Mouse (Mus musculus) heart, embryonic 10.5 days (tissue): Measurements from ENCODE around the gene Upk1b. TPM values are rescaled to one million over a fixed set of nuclear protein-coding genes. Genes with fewer than 3 reads are reported as not detected.

Experiments used
- DNase-seq: peaks from one replicate; pipeline ENCODE4 v3.0.0-alpha.2; 2017; ENCODE audit warnings: low spot score
- H3K27ac ChIP-seq: fragments of 300-500 bp; sonication (generic); 2 replicates; pipeline ENCODE4 v1.5.1; 2016; ENCODE audit warnings: mild to moderate bottlenecking
- H3K27me3 ChIP-seq: fragments of 300-500 bp; sonication (generic); 2 replicates; pipeline ENCODE4 v1.6.1; 2016; ENCODE audit warnings: mild to moderate bottlenecking; ENCODE audit not compliant: poor library complexity, insufficient read depth, severe bottlenecking
- H3K36me3 ChIP-seq: fragments of 300-500 bp; sonication (generic); 2 replicates; pipeline ENCODE4 v1.6.1; 2016; ENCODE audit warnings: mild to moderate bottlenecking, moderate library complexity
- H3K4me1 ChIP-seq: fragments of 300-500 bp; sonication (generic); 2 replicates; pipeline ENCODE4 v1.6.1; 2016; ENCODE audit warnings: mild to moderate bottlenecking
- H3K4me3 ChIP-seq: fragments of 300-500 bp; sonication (generic); 2 replicates; pipeline ENCODE4 v1.5.1; 2016; ENCODE audit warnings: mild to moderate bottlenecking, moderate library complexity
- H3K9me3 ChIP-seq: fragments of 300-500 bp; sonication (generic); 2 replicates; pipeline ENCODE4 v1.6.1; 2016; ENCODE audit warnings: mild to moderate bottlenecking, moderate library complexity
- WGBS: fragments of 180-500 bp; shearing (Covaris S2); methylation state at CpG from one replicate; pipeline ENCODE4 v1.1.7; 2016; 5-methylcytosine and 5-hydroxymethylcytosine counted together
- polyA plus RNA-seq: library from polyadenylated mRNA; unstranded; fragments of >200 nt; fragmentation: Nextera tagmentation; extraction: Ambion mirVana; gene quantifications from 2 replicates; pipeline ENCODE4 v1.2.1, GENCODE M21; 2016

Upk1b gene
- polyA plus RNA-seq, 1 experiment from 2014 or later, result 43.0 TPM

DNA sequence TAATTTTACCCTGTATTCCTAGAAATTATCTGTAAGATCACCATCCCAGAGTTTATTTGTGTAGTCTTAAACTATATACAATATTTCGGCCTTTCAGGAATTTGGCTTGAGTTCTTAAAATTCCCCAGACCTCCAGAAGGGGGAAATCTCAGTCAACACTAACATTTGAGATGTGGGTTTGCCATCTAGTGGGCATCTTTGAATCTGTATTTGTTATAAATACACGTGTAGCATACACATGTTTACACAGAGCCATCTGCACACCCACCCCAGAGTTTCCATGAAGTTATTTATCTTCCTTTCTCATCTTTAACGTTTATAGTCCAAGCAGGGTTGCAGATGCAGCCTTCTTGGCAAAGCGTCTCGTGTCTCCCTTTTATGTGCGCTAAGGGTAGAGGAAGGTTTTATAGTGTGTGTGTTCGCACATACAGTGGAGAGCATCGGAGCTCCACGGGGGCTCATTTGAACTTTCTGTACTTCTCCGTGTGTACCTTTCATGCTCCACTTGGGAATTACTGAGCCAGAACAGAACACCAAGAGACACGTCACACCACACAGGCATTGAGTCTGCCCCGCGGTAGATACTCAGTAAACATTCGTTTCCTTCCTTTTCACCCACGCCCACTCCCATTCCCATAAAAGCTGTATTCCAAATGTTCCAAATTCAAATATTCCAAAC, 70.4 kb downstream of the Upk1b start:
- H3K4me1 ChIP-seq, result peaks cover 5% of the 10 kb centered on the region; the same call in 1 of the 2 replicates
- no peak overlapping the region for H3K4me3 ChIP-seq
- peak overlapping the region; percentile 30; the same call in 1 of the 2 replicates for H3K27ac ChIP-seq
- DNase-seq, result peak; percentile 66
- H3K27me3 ChIP-seq, result no peaks in the 10 kb centered on the region
- H3K9me3 ChIP-seq, result no peaks in the 10 kb centered on the region
- H3K36me3 ChIP-seq, result no peaks in the 10 kb centered on the region
- 58% methylated on average over 15 of the region's 15 CpGs for WGBS

DNA sequence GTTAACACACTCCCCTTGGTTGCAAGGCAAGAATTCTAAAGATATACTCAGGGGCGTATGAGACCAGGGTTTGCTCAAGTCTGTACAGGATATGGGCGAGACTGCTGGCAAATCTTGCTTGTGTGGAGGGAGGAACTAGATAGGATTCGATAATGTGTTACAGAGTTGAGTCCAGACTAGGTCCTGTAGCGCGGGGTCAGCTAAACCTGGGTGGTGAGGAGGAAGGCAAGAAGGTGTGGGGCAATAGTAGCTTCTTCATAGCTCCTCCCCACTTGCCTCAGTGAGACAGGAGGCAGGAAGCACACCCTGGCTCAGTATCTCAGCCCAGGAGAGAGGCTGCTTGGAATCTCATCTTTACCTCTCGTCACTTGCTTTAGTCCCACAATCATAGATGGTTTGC, 71.0 kb downstream of the Upk1b start:
- H3K27ac ChIP-seq, result no peak overlapping the region
- peaks cover 11% of the 10 kb centered on the region for H3K4me1 ChIP-seq
- H3K9me3 ChIP-seq, result no peaks in the 10 kb centered on the region
- no peaks in the 10 kb centered on the region for H3K27me3 ChIP-seq
- DNase-seq, result peak; percentile 70
- no peaks in the 10 kb centered on the region for H3K36me3 ChIP-seq
- WGBS, result 57% methylated on average over 6 of the region's 6 CpGs
- H3K4me3 ChIP-seq, result no peak overlapping the region

DNA sequence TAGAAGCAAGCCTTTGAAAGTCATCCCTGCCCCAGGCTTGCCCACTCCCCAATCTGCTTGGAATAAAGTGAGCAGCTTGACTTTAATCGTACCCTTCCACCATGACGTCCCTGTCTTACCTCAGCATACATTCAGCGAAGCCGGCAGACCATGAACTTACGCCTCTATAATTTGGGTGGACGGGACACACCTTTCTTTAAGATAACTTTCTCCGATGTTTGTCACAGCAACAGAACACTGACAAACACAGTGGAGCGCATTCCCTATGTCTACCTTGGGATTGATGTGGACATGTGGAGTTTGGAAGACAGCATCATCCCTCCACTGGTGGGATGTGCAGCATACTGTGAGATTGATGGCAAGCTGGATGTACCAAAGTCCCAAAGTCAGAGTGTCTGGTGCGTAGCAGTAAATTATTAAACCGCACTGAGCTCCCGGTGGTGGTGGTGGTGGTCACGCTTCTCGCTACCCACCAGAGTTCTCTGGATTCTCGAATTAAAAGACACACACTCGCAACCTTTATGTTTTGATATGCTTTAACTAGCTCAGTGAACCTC, 71.5 kb downstream of the Upk1b start:
- Histone ChIP-seq H3K27me3 (no peaks in the 10 kb centered on the region), H3K4me1 (peaks cover 11% of the 10 kb centered on the region), H3K27ac (no peak overlapping the region), H3K9me3 (no peaks in the 10 kb centered on the region), H3K4me3 (no peak overlapping the region), H3K36me3 (no peaks in the 10 kb centered on the region)
- WGBS, result 89% methylated on average over 15 of the region's 15 CpGs
- peak; percentile 68 for DNase-seq

DNA sequence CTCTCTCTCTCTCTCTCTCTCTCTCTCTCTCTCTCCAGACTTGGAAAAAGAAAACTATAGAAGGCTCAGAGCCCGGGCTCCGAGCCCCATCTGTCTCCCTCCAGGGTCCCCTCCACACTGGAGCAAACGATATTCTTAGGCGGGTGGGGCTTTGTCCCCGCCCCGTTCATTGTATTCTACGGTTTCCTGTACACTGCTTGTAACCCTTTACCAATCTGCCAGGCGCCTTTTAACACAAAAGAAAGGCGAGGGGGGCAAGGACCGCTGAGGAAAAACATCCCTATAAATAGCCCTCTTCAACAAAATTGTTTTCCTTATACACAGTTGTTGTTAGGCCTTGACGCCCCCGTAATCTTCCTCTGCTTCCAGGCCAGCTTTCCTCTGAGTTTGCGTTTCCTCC, 75.2 kb downstream of the Upk1b start:
- DNase-seq, result peak; percentile 71
- Histone ChIP-seq H3K36me3 (no peaks in the 10 kb centered on the region), H3K9me3 (no peaks in the 10 kb centered on the region)

DNA sequence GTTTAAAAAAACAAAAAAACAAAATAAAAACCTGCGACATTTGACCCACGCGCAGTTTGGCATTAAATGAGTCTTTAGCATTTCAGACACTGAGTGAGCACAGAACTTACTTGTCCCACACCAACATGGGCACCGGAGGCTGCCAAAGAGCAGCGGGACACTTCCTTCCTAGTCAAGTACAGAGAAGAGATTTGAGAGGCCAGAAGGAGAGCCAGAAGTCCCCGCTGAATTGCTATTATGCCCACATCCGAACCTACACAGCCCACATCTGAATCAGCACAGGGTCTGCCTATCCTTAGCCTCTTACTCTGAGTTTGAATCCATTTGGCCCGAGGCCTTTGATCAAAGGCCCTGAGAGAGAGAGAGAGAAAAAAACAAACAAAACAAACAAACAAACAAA, 75.9 kb downstream of the Upk1b start:
- Histone ChIP-seq H3K27me3 (no peaks in the 10 kb centered on the region), H3K27ac (peak overlapping the region; percentile 42; the same call in 1 of the 2 replicates), H3K4me3 (no peak overlapping the region), H3K9me3 (no peaks in the 10 kb centered on the region), H3K36me3 (no peaks in the 10 kb centered on the region), H3K4me1 (peaks cover 10% of the 10 kb centered on the region)
- DNase-seq, result no peak
- 68% methylated on average over 8 of the region's 8 CpGs for WGBS

More for the DNA sequence above, 75.2 kb downstream of the Upk1b start:
- Histone ChIP-seq H3K4me1 (peaks cover 11% of the 10 kb centered on the region), H3K27me3 (no peaks in the 10 kb centered on the region), H3K27ac (peak overlapping the region; percentile 42; the same call in 1 of the 2 replicates), H3K4me3 (no peak overlapping the region)
- WGBS, result 57% methylated on average over 13 of the region's 13 CpGs

Other genes with a start within 250 kb of the Upk1b start
- gene Tmem39a, start 241.6 kb downstream of the Upk1b start, polyA plus RNA-seq, result 76.1 and 105 TPM in 2 replicates
- gene Arhgap31, start 87.1 kb downstream of the Upk1b start, polyA plus RNA-seq, result 27.7 and 37.4 TPM in 2 replicates
- 28.5 and 34.6 TPM in 2 replicates for gene B4galt4, start 58.1 kb downstream of the Upk1b start, polyA plus RNA-seq
- not detected in 2 replicates for gene 4930435E12Rik, start 28.4 kb upstream of the Upk1b start, polyA plus RNA-seq
- 0.85 and 1.8 TPM in 2 replicates for gene Igsf11, start 92.3 kb upstream of the Upk1b start, polyA plus RNA-seq